Mouse (Mus musculus): Measurements from ENCODE around the gene Isg15.

DNA sequence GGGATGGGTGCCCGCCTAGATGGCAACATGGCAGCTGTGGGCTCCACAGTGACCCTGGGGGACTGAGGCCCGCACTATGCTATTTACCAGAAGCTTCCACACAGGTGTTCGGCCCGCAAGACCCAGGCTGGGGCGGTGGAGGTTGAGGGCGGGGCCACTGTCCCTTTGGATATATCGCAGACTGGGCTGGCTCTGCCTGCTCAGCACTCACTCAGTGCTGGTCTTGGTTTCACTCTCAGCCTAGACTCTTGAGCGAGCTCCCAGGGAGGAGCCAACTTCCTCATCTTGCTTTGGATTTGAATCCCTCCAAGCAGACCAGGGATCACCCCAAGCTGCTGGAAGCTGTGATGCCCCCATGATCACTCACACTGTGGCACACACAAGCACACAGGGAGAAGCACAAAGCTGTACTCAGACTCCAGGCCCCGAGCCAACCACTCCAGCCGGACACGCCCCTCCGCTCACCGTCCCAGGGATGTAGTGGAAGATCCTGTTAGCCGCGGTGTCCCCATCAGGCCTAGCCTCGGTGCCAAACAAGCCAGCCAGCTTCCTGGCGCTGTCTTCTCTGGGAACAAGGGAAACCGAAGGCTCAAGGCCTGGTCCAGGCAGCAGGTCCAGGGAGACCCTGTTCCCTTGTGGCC lies 27.3 kb upstream of the Isg15 start:
- TF ChIP-seq TAL1 (IDR thresholded peaks at IDR 0.05; ENCODE audit: low read length) (no peak), GATA1 (IDR thresholded peaks at IDR 0.05; ENCODE audit: low read length) (no peak)

Measured in erythroblast, embryonic 14.5 days (primary cell).